Mouse (Mus musculus) hindbrain, embryonic 16.5 days (tissue): ENCODE measurements at regions not wholly inside any gene's neighbourhood (a gene's known extent, or its start where the extent isn't known, plus 50 kb on each side); places are given as distances from the start of the nearest gene placed in this dataset.
"Not testable (repeated sequence)": the region's sequence is repeated elsewhere in the genome, so short reads cannot be mapped to it uniquely, and the experiment has no call there.

Experiments
- ATAC-seq: fragments of 200-750 bp; cut with Nextera tagmentation; 2 replicates; pipeline ENCODE4 v1.8.0; 2017; ENCODE audit warnings: moderate TSS enrichment, moderate library complexity
- H3K27ac ChIP-seq: fragments of 300-500 bp; sonication (generic); 2 replicates; pipeline ENCODE4 v1.5.1; 2014; ENCODE audit warnings: low read depth, mild to moderate bottlenecking, control low read depth, low read length, moderate library complexity
- H3K27me3 ChIP-seq: fragments of 300-500 bp; sonication (generic); replicated peaks from 2 replicates; pipeline ENCODE4 v1.6.1; 2014; ENCODE audit warnings: low read length; ENCODE audit not compliant: control insufficient read depth, insufficient read depth
- H3K36me3 ChIP-seq: fragments of 300-500 bp; sonication (generic); 2 replicates; pipeline ENCODE4 v1.6.1; 2014; ENCODE audit warnings: mild to moderate bottlenecking, low read length, moderate library complexity, mixed read lengths; ENCODE audit not compliant: control insufficient read depth, insufficient read depth
- H3K4me1 ChIP-seq: fragments of 300-500 bp; sonication (generic); 2 replicates; pipeline ENCODE4 v1.6.1; 2014; ENCODE audit warnings: low read depth, low read length; ENCODE audit not compliant: control insufficient read depth, insufficient read depth
- H3K4me2 ChIP-seq: fragments of 300-500 bp; sonication (generic); 2 replicates; pipeline ENCODE4 v1.6.1; 2014; ENCODE audit warnings: mild to moderate bottlenecking, low read length, control low read depth, moderate library complexity
- H3K4me3 ChIP-seq: fragments of 300-500 bp; sonication (generic); 2 replicates; pipeline ENCODE4 v1.5.1; 2014; ENCODE audit warnings: mild to moderate bottlenecking, low read length, control low read depth, moderate library complexity
- H3K9ac ChIP-seq: fragments of 300-500 bp; sonication (generic); 2 replicates; pipeline ENCODE4 v1.6.1; 2014; ENCODE audit warnings: low read depth, mild to moderate bottlenecking, control low read depth, low read length, moderate library complexity
- H3K9me3 ChIP-seq: fragments of 300-500 bp; sonication (generic); 2 replicates; pipeline ENCODE4 v1.6.1; 2014; ENCODE audit warnings: mild to moderate bottlenecking, low read length, moderate library complexity; ENCODE audit not compliant: control insufficient read depth
- WGBS: fragments of 180-500 bp; shearing (Covaris S2); extraction: QIAGEN DNeasy Blood & Tissue Kit; methylation state at CpG from one replicate; pipeline ENCODE4 v1.1.7; 2014; 5-methylcytosine and 5-hydroxymethylcytosine counted together

DNA sequence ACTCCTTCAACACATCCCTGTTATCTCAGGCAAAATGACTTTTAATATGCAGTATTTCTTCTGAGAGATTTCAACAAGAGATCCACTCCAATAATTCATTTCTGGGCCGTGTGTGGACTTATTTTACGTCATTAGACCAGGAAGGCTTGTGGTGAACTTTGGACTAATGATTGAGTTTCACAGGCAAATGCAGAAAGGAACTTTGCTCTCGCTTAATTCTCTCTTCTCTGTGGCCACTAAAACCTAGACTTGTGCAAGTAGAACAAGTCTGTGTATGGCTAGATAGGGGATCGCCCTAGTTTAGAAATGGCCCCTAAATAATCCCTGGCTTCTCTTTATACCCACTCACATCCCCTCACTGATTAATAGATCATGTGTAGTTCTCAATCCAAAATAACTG is 50.6 kb upstream of the Ppp1r12a start:
- no peak overlapping the region for H3K4me3 ChIP-seq
- WGBS: 91% methylated on average over 4 of the region's 4 CpGs

DNA sequence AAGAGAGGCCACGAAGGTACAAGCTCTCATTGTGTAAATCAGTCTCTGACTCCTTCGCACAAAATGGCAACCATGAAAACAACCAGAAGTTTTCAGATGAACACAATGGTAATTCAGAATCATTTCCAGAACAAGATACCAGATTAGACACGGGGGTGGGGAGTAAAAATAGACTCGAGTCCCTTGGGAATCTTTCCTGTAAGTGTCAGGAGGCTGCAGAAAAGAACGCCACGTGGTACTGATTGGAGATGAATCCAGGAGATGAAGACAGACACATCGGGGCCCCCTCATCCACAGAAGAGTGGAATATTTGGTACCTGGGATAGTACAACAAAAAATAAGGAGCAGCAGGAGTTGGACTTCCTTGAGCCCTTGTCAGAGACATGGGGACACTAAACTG is 51.1 kb upstream of the Ppp1r12a start:
- Histone ChIP-seq H3K27ac (no peak overlapping the region), H3K9ac (no peak overlapping the region), H3K36me3 (no peaks in the 10 kb centered on the region), H3K4me1 (no peaks in the 10 kb centered on the region), H3K27me3 (no peaks in the 10 kb centered on the region), H3K4me3 (no peak overlapping the region), H3K4me2 (no peak overlapping the region), H3K9me3 (peaks cover 2% of the 10 kb centered on the region; the same call in 1 of the 2 replicates)
- WGBS: 54% methylated on average over 7 of the region's 7 CpGs
- no peak for ATAC-seq

More for the DNA sequence above, 50.6 kb upstream of the Ppp1r12a start:
- no peaks in the 10 kb centered on the region for H3K36me3 ChIP-seq
- H3K27ac ChIP-seq: no peak overlapping the region
- peaks cover 2% of the 10 kb centered on the region; the same call in 1 of the 2 replicates for H3K9me3 ChIP-seq
- no peak for ATAC-seq
- H3K4me1 ChIP-seq: no peaks in the 10 kb centered on the region
- H3K4me2 ChIP-seq: no peak overlapping the region
- H3K9ac ChIP-seq: no peak overlapping the region
- no peaks in the 10 kb centered on the region for H3K27me3 ChIP-seq

DNA sequence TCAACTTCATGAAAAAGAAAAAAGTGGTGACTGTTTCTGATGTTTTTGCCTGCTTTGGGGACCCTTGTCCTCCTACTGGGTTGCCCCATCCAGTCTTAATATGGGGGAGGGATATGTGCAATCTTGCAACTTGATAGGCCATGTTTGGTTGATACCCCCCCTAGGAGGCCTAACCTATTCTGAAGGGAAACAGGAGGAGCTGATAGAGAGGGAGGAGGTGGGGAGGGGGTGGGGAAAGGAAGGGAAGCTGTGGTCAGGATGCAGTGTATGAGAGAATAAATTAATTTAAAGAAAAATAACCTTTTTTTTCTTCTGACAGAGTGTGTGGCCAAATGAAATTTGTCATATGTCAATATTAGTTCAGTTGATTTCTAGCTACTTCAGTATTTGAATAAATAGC is 51.8 kb upstream of the Ppp1r12a start:
- H3K9me3 ChIP-seq: peaks cover 2% of the 10 kb centered on the region; the same call in 1 of the 2 replicates
- ATAC-seq: no peak
- no peaks in the 10 kb centered on the region for H3K36me3 ChIP-seq
- no peaks in the 10 kb centered on the region for H3K27me3 ChIP-seq
- no peak overlapping the region for H3K4me3 ChIP-seq
- H3K4me2 ChIP-seq: no peak overlapping the region
- no peak overlapping the region for H3K9ac ChIP-seq
- H3K27ac ChIP-seq: no peak overlapping the region
- no peaks in the 10 kb centered on the region for H3K4me1 ChIP-seq

DNA sequence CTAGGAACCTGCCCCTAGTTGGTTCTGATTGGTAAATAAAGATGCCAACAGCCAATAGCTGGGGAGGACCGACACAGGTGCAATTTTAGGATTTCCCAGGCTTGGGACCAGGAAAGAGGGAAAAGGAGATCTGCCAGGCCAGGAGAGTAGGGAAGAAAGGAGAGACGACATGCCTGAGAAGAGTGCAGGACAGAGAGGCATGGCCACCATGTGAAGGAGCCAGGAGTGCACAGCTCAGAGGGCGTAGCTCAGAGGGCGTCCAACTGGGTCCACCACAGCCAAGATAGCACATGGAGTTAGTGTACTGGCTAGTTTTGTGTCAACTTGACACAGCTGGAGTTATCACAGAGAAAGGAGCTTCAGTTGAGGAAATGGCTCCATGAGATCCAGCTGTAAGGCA is 53.5 kb upstream of the Ppp1r12a start:
- H3K9me3 ChIP-seq, H3K27ac ChIP-seq, H3K9ac ChIP-seq, H3K4me1 ChIP-seq, H3K4me3 ChIP-seq, H3K27me3 ChIP-seq, H3K4me2 ChIP-seq, H3K36me3 ChIP-seq, ATAC-seq: not testable (repeated sequence)
- 85% methylated on average over 4 of the region's 4 CpGs for WGBS

DNA sequence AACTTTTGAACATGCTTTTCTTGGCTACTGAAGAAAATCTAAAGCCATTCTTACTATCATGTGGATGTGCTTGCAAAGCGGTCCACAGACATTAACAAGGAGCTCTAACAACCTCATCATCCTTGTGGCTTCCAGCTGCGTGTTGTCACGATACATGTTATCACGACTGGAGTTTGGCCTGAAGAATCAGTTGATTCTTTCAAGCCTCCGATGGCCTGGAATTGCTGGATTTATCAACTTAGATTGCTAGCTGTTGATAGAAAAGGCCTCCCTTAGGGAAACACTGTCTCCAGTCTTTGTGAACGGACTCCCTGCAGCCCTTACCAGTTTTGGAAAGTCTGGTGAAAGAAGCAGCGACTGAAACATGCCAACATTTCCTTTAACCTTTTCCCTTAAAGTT is 60.5 kb upstream of the Ppp1r12a start:
- Histone ChIP-seq H3K27me3 (no peaks in the 10 kb centered on the region), H3K9me3 (no peaks in the 10 kb centered on the region), H3K27ac (no peak overlapping the region), H3K9ac (no peak overlapping the region), H3K4me3 (no peak overlapping the region), H3K4me1 (no peaks in the 10 kb centered on the region), H3K36me3 (no peaks in the 10 kb centered on the region), H3K4me2 (no peak overlapping the region)
- 76% methylated on average over 7 of the region's 7 CpGs for WGBS
- ATAC-seq: no peak

DNA sequence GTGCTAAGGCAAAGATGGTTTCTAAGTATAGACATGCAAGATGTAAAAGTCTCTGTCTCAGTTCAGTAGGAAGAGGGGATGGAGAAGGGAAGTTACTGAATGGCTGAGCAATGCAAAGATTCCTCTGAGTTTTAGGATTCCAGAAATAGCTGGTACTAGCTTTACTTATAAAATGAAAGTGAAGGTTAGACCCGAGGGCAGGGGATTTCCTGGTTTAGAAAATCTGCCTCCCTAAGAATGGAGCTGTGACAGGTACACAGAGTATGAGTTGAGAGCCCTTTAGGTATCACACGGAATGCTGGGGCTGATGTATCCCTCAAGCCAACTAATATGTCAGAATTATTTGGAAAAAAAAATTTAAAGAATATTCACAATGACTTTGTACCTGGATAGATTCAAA is 69.0 kb upstream of the Ppp1r12a start:
- H3K4me1 ChIP-seq: no peaks in the 10 kb centered on the region
- H3K9ac ChIP-seq: no peak overlapping the region
- H3K4me2 ChIP-seq: no peak overlapping the region
- no peaks in the 10 kb centered on the region for H3K36me3 ChIP-seq
- no peaks in the 10 kb centered on the region for H3K9me3 ChIP-seq
- 76% methylated on average over 2 of the region's 2 CpGs for WGBS
- no peaks in the 10 kb centered on the region for H3K27me3 ChIP-seq
- no peak overlapping the region for H3K27ac ChIP-seq
- ATAC-seq: no peak
- H3K4me3 ChIP-seq: no peak overlapping the region

DNA sequence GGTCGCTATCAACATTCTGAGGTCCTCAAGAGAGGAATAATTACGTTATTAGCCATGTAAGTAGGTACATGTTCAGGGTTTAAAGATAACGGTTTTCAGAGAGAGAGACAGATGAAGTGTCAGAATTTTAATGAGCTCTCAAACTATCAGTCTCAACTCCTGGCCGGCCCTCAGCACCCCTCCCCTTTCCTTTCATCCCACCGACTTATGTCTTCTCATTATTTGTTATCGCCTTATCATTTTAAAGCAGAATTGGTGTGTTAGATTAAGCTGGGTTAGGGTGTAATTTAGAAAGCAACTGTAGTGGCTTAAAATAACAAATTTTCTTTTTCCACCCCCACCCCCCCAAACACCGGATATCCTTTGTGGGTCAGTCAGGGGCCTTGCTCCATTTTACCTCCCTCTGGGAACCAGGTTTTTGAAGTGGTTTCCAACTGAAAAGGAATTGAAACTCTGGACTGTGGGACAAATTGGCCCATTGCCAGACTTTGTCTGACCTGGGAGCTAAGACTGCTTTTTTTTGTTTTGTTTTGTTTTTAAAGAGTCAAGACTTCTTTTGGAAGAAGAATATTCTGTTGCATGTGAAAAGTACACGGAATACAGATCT is 72.5 kb upstream of the Ppp1r12a start:
- ATAC-seq: no peak
- H3K9ac ChIP-seq: no peak overlapping the region
- no peak overlapping the region for H3K27ac ChIP-seq
- no peaks in the 10 kb centered on the region for H3K9me3 ChIP-seq
- no peaks in the 10 kb centered on the region for H3K36me3 ChIP-seq
- H3K27me3 ChIP-seq: no peaks in the 10 kb centered on the region
- H3K4me3 ChIP-seq: no peak overlapping the region
- no peaks in the 10 kb centered on the region for H3K4me1 ChIP-seq
- WGBS: 48% methylated on average over 8 of the region's 8 CpGs
- H3K4me2 ChIP-seq: no peak overlapping the region

DNA sequence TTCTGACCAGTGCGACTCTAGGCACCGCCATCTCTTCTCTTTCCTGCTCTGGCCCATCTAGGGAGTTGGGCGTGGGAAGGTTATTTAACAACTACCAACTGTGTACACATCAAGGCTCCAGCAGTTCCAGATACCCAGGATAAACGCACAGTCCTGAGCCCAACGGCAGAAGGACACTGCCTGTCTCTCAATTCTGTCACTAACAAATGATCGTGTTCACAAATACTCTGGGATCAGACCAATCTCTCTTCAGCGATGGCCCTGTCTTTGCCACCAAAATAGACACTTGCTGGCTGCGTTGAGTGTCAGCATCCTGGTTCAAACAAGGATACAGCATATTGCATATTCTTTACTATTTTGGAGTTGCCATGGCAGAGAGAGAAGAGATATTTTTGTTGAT is 73.1 kb upstream of the Ppp1r12a start:
- Histone ChIP-seq H3K27me3 (no peaks in the 10 kb centered on the region), H3K9ac (no peak overlapping the region), H3K9me3 (no peaks in the 10 kb centered on the region; the same call in 1 of the 2 replicates), H3K4me1 (no peaks in the 10 kb centered on the region), H3K4me3 (no peak overlapping the region), H3K27ac (no peak overlapping the region), H3K36me3 (no peaks in the 10 kb centered on the region), H3K4me2 (no peak overlapping the region)
- WGBS: 69% methylated on average over 8 of the region's 8 CpGs
- ATAC-seq: no peak

DNA sequence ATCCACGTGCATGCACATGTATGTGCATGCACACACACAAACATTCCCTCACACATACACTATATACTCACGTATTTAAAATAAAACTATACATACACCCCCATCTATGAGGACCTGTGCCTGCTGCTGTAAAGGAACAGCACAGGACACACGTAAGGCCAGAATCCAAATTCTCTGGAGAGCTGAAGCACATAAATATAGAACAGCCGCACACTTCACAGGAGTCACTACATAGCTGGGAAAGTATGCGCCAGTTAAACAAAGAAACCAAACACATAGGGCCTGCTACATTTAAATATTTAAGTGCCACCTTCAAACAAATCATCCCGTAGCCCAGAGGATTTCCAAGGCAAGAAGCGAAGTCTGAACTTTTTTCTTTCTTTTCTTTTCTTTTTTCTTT is 73.8 kb upstream of the Ppp1r12a start:
- no peak overlapping the region for H3K9ac ChIP-seq
- no peak overlapping the region for H3K27ac ChIP-seq
- no peak for ATAC-seq

DNA sequence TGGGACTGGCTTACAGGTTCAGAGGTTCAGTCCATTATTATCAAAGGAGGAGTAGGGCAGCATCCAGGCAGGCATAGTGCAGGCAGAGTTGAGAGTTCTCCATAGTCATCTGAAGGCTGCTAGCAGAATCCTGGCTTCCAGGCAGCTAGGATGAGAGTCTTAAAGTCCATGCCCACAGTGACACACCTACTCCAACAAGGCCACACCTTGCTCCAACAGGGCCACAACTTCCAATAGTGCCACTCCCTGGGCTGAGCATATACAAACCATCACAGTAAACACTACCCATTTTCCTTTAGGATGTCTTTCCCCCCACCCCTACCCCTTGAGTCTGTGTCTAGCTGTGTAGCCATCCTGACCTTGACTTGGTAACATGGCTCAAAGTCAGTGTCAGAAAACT is 78.8 kb upstream of the Ppp1r12a start:
- H3K36me3 ChIP-seq: no peaks in the 10 kb centered on the region
- H3K9ac ChIP-seq: no peak overlapping the region
- H3K9me3 ChIP-seq: no peaks in the 10 kb centered on the region; the same call in 1 of the 2 replicates
- no peak overlapping the region for H3K27ac ChIP-seq
- H3K4me3 ChIP-seq: no peak overlapping the region
- ATAC-seq: no peak
- H3K27me3 ChIP-seq: no peaks in the 10 kb centered on the region
- H3K4me1 ChIP-seq: no peaks in the 10 kb centered on the region
- H3K4me2 ChIP-seq: no peak overlapping the region

More for the DNA sequence above, 73.8 kb upstream of the Ppp1r12a start:
- Histone ChIP-seq H3K4me1 (no peaks in the 10 kb centered on the region), H3K27me3 (no peaks in the 10 kb centered on the region), H3K36me3 (no peaks in the 10 kb centered on the region), H3K4me2 (no peak overlapping the region), H3K9me3 (no peaks in the 10 kb centered on the region; the same call in 1 of the 2 replicates), H3K4me3 (no peak overlapping the region)
- 77% methylated on average over 7 of the region's 7 CpGs for WGBS
